Mouse (Mus musculus) CH12.LX (cell line): ENCODE results near the gene Zcchc24.

Source experiments
- CTCF ChIP-seq, 2 experiments: IDR thresholded peaks in 1 of 2; conservative IDR thresholded peaks in 1 of 2; 2 replicates each; pipeline ENCODE4 v1.5.1; 2011 to 2012; ENCODE audit warnings: low read depth in 2 of 2, low read length in 2 of 2, improper control_type of control experiment in 1 of 2, inconsistent platforms in 1 of 2, mild to moderate bottlenecking in 1 of 2, moderate library complexity in 1 of 2
- EP300 ChIP-seq: IDR thresholded peaks from 2 replicates; pipeline ENCODE4 v1.6.1; 2011; ENCODE audit warnings: low read length, improper control_type of control experiment
- KAT2A ChIP-seq: IDR thresholded peaks from 2 replicates; pipeline ENCODE4 v1.6.1; 2012; ENCODE audit warnings: low read length, improper control_type of control experiment, inconsistent platforms; ENCODE audit not compliant: insufficient replicate concordance
- MAX ChIP-seq: IDR thresholded peaks from 2 replicates; pipeline ENCODE4 v1.6.1; 2011; ENCODE audit warnings: low read length, improper control_type of control experiment
- MEF2A ChIP-seq: IDR thresholded peaks from 2 replicates; pipeline ENCODE4 v1.6.1; 2014; ENCODE audit warnings: low read depth, mild to moderate bottlenecking, inconsistent platforms, low read length, improper control_type of control experiment, borderline replicate concordance
- POLR2A ChIP-seq: IDR thresholded peaks from 2 replicates; pipeline ENCODE4 v1.6.1; 2011; ENCODE audit warnings: low read depth, mild to moderate bottlenecking, improper control_type of control experiment, low read length
- POLR2AphosphoS2 ChIP-seq: IDR thresholded peaks from 2 replicates; pipeline ENCODE4 v1.6.1; 2011; ENCODE audit warnings: low read depth, low read length, improper control_type of control experiment
- SMC3 ChIP-seq: IDR thresholded peaks from 2 replicates; pipeline ENCODE4 v1.6.1; 2011; ENCODE audit warnings: low read depth, low read length, improper control_type of control experiment
- TCF12 ChIP-seq: IDR thresholded peaks from 2 replicates; pipeline ENCODE4 v1.6.1; 2014; ENCODE audit warnings: low read depth, mild to moderate bottlenecking, inconsistent platforms, low read length, improper control_type of control experiment
- UBTF ChIP-seq: IDR thresholded peaks from 2 replicates; pipeline ENCODE4 v1.6.1; 2012; ENCODE audit warnings: low read depth, mild to moderate bottlenecking, inconsistent platforms, low read length, improper control_type of control experiment, moderate library complexity
- USF2 ChIP-seq: conservative IDR thresholded peaks from 2 replicates; pipeline ENCODE4 v1.6.1; 2011; ENCODE audit warnings: low read depth, low read length, improper control_type of control experiment
- ZKSCAN1 ChIP-seq: IDR thresholded peaks from 2 replicates; pipeline ENCODE4 v1.6.1; 2012; ENCODE audit warnings: low read depth, inconsistent platforms, low read length, improper control_type of control experiment, borderline replicate concordance
- ZNF384 ChIP-seq: IDR thresholded peaks from 2 replicates; pipeline ENCODE4 v1.6.1; 2012; ENCODE audit warnings: low read depth, low read length, improper control_type of control experiment, inconsistent platforms

- TF ChIP-seq ZKSCAN1 (no peak), TCF12 (no peak), CTCF (conservative IDR thresholded peaks at IDR 0.05 in 1 of 2, IDR thresholded peaks at IDR 0.05 in 1 of 2; ENCODE audit: low read depth in 2 of 2, low read length in 2 of 2) (peak in 1 of 2 experiments; percentile 39; a peak in 2 of 4 replicates), MEF2A (no peak), SMC3 (no peak), POLR2A (no peak), POLR2AphosphoS2 (no peak), USF2 (no peak), UBTF (no peak), EP300 (no peak), KAT2A (no peak), ZNF384 (peak; percentile 80), MAX (no peak)
Measured at GRCm38 (mm10) chr14:25741840-25742367, 26.9 kb downstream of the Zcchc24 start.
